Mouse (Mus musculus) neural tube, embryonic 15.5 days (tissue): ENCODE data around the gene Kif2c. TPM values are rescaled to one million over a fixed set of nuclear protein-coding genes. Genes with fewer than 3 reads are reported as not detected.

Source experiments
- microRNA-seq: library from miRNA; unstranded; fragments of <30 nt; microRNA quantifications from one replicate; pipeline ENCODE4, GENCODE M21; 2017
- polyA plus RNA-seq: library from polyadenylated mRNA; unstranded; fragments of >200 nt; fragmentation: Nextera tagmentation; extraction: Ambion mirVana; gene quantifications from 2 replicates; pipeline ENCODE4 v1.2.1, GENCODE M21; 2015

Gene Kif2c
- polyA plus RNA-seq, 1 experiment from 2014 or later = 6.8 TPM

Small RNA genes lying within 50 kb of the gene (microRNA-seq; reads per million reads assigned to microRNA genes)
- gene Gm22398 = not detected

Other genes with a start within 250 kb of the Kif2c start
- gene Urod, start 188.2 kb downstream of the Kif2c start, polyA plus RNA-seq = 57.2 and 62.7 TPM in 2 replicates
- 22.4 and 24.9 TPM in 2 replicates for gene Hectd3, start 187.3 kb downstream of the Kif2c start, polyA plus RNA-seq
- 46.1 and 49.1 TPM in 2 replicates for gene Eif2b3, start 163.2 kb downstream of the Kif2c start, polyA plus RNA-seq
- 6.9 and 7.1 TPM in 2 replicates for gene Ptch2, start 86.6 kb downstream of the Kif2c start, polyA plus RNA-seq
- 4.7 and 5.5 TPM in 2 replicates for gene Btbd19, start 56.9 kb downstream of the Kif2c start, polyA plus RNA-seq
- not detected in 2 replicates for gene Tctex1d4, start 55.8 kb downstream of the Kif2c start, polyA plus RNA-seq
- 19.5 and 22.5 TPM in 2 replicates for gene Plk3, start 48.7 kb downstream of the Kif2c start, polyA plus RNA-seq
- gene Rps8, start 26.4 kb downstream of the Kif2c start, polyA plus RNA-seq = 530 and 610 TPM in 2 replicates
- gene Tmem53, start 69.3 kb upstream of the Kif2c start, polyA plus RNA-seq = 6.3 and 8.7 TPM in 2 replicates
- 1.4 and 1.5 TPM in 2 replicates for gene Armh1, start 69.5 kb upstream of the Kif2c start, polyA plus RNA-seq